Mouse (Mus musculus): ENCODE data around the gene Ksr2. TPM values are rescaled to one million over a fixed set of nuclear protein-coding genes. Genes with fewer than 3 reads are reported as not detected.

Ksr2 gene
- total RNA-seq, 2 experiments from 2014 or later = 40.3 to 44.6 TPM

GRCm38 (mm10) chr5:117493947-117494346, 80.1 kb downstream of the Ksr2 start:
- TF ChIP-seq CTCF (conservative IDR thresholded peaks at IDR 0.05) = peak; percentile 94
- H3K27ac ChIP-seq = peak overlapping the region; percentile 91
- H3K4me3 ChIP-seq = peak overlapping the region; percentile 42
- DNase-seq (ENCODE audit: low spot score in 2 of 2) = peak; percentile 77 to 80

GRCm38 (mm10) chr5:117497084-117497483, 83.3 kb downstream of the Ksr2 start:
- no peak for DNase-seq (ENCODE audit: low spot score in 2 of 2)
- TF ChIP-seq CTCF (conservative IDR thresholded peaks at IDR 0.05) = peak; percentile 75
- no peak overlapping the region for H3K4me3 ChIP-seq
- no peak overlapping the region for H3K27ac ChIP-seq

- H3K27ac ChIP-seq = no peak overlapping the region
- peak in 1 of 2 experiments; percentile 39 for DNase-seq (ENCODE audit: low spot score in 2 of 2)
- TF ChIP-seq CTCF (conservative IDR thresholded peaks at IDR 0.05) = peak; percentile 95
- no peak overlapping the region for H3K4me3 ChIP-seq
Observed at GRCm38 (mm10) chr5:117502611-117503010, 88.8 kb downstream of the Ksr2 start.

- no peak overlapping the region for H3K27ac ChIP-seq
- no peak for DNase-seq (ENCODE audit: low spot score in 2 of 2)
- peak; percentile 80 for TF ChIP-seq CTCF (conservative IDR thresholded peaks at IDR 0.05)
- H3K4me3 ChIP-seq = no peak overlapping the region
Observed at GRCm38 (mm10) chr5:117504431-117504830, 90.6 kb downstream of the Ksr2 start.

- 0 out of 2 replicates have a peak overlapping the region, but pooled peaks have one; percentile 55 for H3K27ac ChIP-seq
- DNase-seq (ENCODE audit: low spot score in 2 of 2) = peak; percentile 54 to 79
- H3K4me3 ChIP-seq = no peak overlapping the region
- peak; percentile 97 for TF ChIP-seq CTCF (conservative IDR thresholded peaks at IDR 0.05)
Observed at GRCm38 (mm10) chr5:117505204-117505603, 91.4 kb downstream of the Ksr2 start.

GRCm38 (mm10) chr5:117505769-117506168, 92.0 kb downstream of the Ksr2 start:
- no peak for DNase-seq (ENCODE audit: low spot score in 2 of 2)

GRCm38 (mm10) chr5:117506406-117506805, 92.6 kb downstream of the Ksr2 start:
- no peak overlapping the region for H3K4me3 ChIP-seq
- peak; percentile 93 for TF ChIP-seq CTCF (conservative IDR thresholded peaks at IDR 0.05)
- DNase-seq (ENCODE audit: low spot score in 2 of 2) = peak in 1 of 2 experiments; percentile 66
- no peak overlapping the region for H3K27ac ChIP-seq

More at GRCm38 (mm10) chr5:117505769-117506168, 92.0 kb downstream of the Ksr2 start:
- H3K4me3 ChIP-seq = no peak overlapping the region
- peak overlapping the region; percentile 55; the same call in 1 of the 2 replicates for H3K27ac ChIP-seq
- TF ChIP-seq CTCF (conservative IDR thresholded peaks at IDR 0.05) = no peak

GRCm38 (mm10) chr5:117509511-117510375, 95.9 kb downstream of the Ksr2 start:
- Histone ChIP-seq H3K27ac (no peak overlapping the region), H3K4me3 (no peak overlapping the region)
- peak; percentile 82 for TF ChIP-seq CTCF (conservative IDR thresholded peaks at IDR 0.05)
- peak in 1 of 2 experiments; percentile 59 for DNase-seq (ENCODE audit: low spot score in 2 of 2)

- H3K27ac ChIP-seq = no peak overlapping the region
- no peak for TF ChIP-seq CTCF (conservative IDR thresholded peaks at IDR 0.05)
- no peak for DNase-seq (ENCODE audit: low spot score in 2 of 2)
- H3K4me3 ChIP-seq = no peak overlapping the region
Observed at GRCm38 (mm10) chr5:117510864-117511263, 97.1 kb downstream of the Ksr2 start.

- H3K4me3 ChIP-seq = no peak overlapping the region
- TF ChIP-seq CTCF (conservative IDR thresholded peaks at IDR 0.05) = no peak
- no peak for DNase-seq (ENCODE audit: low spot score in 2 of 2)
- H3K27ac ChIP-seq = no peak overlapping the region
Observed at GRCm38 (mm10) chr5:117515396-117515795, 101.6 kb downstream of the Ksr2 start.

- Histone ChIP-seq H3K27ac (no peak overlapping the region), H3K4me3 (no peak overlapping the region)
- no peak for TF ChIP-seq CTCF (conservative IDR thresholded peaks at IDR 0.05)
- no peak for DNase-seq (ENCODE audit: low spot score in 2 of 2)
Observed at GRCm38 (mm10) chr5:117515861-117516260, 102.1 kb downstream of the Ksr2 start.

- Histone ChIP-seq H3K27ac (no peak overlapping the region), H3K4me3 (no peak overlapping the region)
- DNase-seq (ENCODE audit: low spot score in 2 of 2) = peak; percentile 66 to 83
- TF ChIP-seq CTCF (conservative IDR thresholded peaks at IDR 0.05) = peak; percentile 87
Observed at GRCm38 (mm10) chr5:117516597-117516996, 102.8 kb downstream of the Ksr2 start.

GRCm38 (mm10) chr5:117519858-117520495, 106.2 kb downstream of the Ksr2 start:
- Histone ChIP-seq H3K27ac (no peak overlapping the region; the same call in 1 of the 2 replicates), H3K4me3 (no peak overlapping the region)
- peak; percentile 80 for TF ChIP-seq CTCF (conservative IDR thresholded peaks at IDR 0.05)
- DNase-seq (ENCODE audit: low spot score in 2 of 2) = no peak
